Mouse (Mus musculus): ENCODE measurements around the gene Nbl1.

Gene Nbl1

GRCm38 (mm10) chr4:139058029-139058428 lies 34.8 kb downstream of the Nbl1 start:
- no peak for DNase-seq

GRCm38 (mm10) chr4:139057291-139057690 lies 35.5 kb downstream of the Nbl1 start:
- DNase-seq, result no peak

- DNase-seq, result no peak
Observed at GRCm38 (mm10) chr4:139055744-139056143, 37.0 kb downstream of the Nbl1 start.

- DNase-seq, result no peak
Observed at GRCm38 (mm10) chr4:139055336-139055735, 37.5 kb downstream of the Nbl1 start.

- no peak for DNase-seq
Observed at GRCm38 (mm10) chr4:139054300-139054923, 38.4 kb downstream of the Nbl1 start.

GRCm38 (mm10) chr4:139053391-139053790 lies 39.4 kb downstream of the Nbl1 start:
- no peak for DNase-seq

GRCm38 (mm10) chr4:139052796-139053195 lies 40.0 kb downstream of the Nbl1 start:
- DNase-seq, result no peak

GRCm38 (mm10) chr4:139048518-139048917 lies 44.3 kb downstream of the Nbl1 start:
- DNase-seq, result no peak

GRCm38 (mm10) chr4:139046354-139046753 lies 46.4 kb downstream of the Nbl1 start:
- no peak for DNase-seq

GRCm38 (mm10) chr4:139044566-139044965 lies 48.2 kb downstream of the Nbl1 start:
- DNase-seq, result no peak

- no peak for DNase-seq
Observed at GRCm38 (mm10) chr4:139043600-139043999, 49.2 kb downstream of the Nbl1 start.

GRCm38 (mm10) chr4:139042611-139043010 lies 50.2 kb downstream of the Nbl1 start:
- DNase-seq, result no peak

GRCm38 (mm10) chr4:139040084-139040839 lies 52.5 kb downstream of the Nbl1 start:
- DNase-seq, result no peak

GRCm38 (mm10) chr4:139037795-139038607 lies 54.8 kb downstream of the Nbl1 start:
- DNase-seq, result no peak

- no peak for DNase-seq
Observed at GRCm38 (mm10) chr4:139035799-139036198, 57.0 kb downstream of the Nbl1 start.

GRCm38 (mm10) chr4:139034942-139035341 lies 57.9 kb downstream of the Nbl1 start:
- DNase-seq, result no peak

- DNase-seq, result no peak
Observed at GRCm38 (mm10) chr4:139034540-139034939, 58.3 kb downstream of the Nbl1 start.

- no peak for DNase-seq
Observed at GRCm38 (mm10) chr4:139034010-139034367, 58.8 kb downstream of the Nbl1 start.

GRCm38 (mm10) chr4:139033263-139034009 lies 59.4 kb downstream of the Nbl1 start:
- no peak for DNase-seq

- no peak for DNase-seq
Observed at GRCm38 (mm10) chr4:139032521-139032920, 60.3 kb downstream of the Nbl1 start.
